Mouse (Mus musculus): Measurements from ENCODE around the gene Tex261.

DNA sequence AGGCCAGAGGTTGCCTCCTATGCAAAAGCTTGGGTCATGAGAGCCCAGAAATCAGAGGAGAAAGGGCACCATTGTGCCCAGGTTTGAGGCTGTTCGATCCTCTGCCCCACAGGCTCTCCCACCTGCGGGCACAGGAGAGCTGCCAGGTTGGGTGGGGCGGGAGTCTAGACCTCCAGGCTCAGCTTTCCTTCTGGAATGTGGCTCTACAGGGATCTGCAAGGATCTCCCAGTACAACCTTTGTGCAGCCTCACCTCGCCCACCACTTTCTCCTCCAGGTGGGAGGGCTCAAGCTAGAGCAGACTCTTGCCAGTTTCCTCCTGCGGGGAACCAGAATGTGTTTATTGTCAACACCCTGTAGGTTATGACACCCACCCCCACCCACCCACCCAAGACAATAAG, 31.1 kb downstream of the Tex261 start:
- no peak for TF ChIP-seq CTCF (IDR thresholded peaks at IDR 0.05; ENCODE audit: extremely low read depth, insufficient read length, insufficient replicate concordance, low read depth, low read length)
- no peak for TF ChIP-seq POLR2A (IDR thresholded peaks at IDR 0.05; ENCODE audit: low read depth, low read length)

All from small intestine, adult 2 months (tissue).